Mouse (Mus musculus): Measurements from ENCODE around the gene Osgepl1. TPM values are rescaled to one million over a fixed set of nuclear protein-coding genes. Genes with fewer than 3 reads are reported as not detected.
"Not testable (repeated sequence)": the region's sequence is repeated elsewhere in the genome, so short reads cannot be mapped to it uniquely, and the experiment has no call there.

Gene Osgepl1
- polyA plus RNA-seq (2015; fragmentation: Nextera tagmentation; extraction: Ambion mirVana), result 22.4 and 23.8 TPM in 2 replicates

DNA sequence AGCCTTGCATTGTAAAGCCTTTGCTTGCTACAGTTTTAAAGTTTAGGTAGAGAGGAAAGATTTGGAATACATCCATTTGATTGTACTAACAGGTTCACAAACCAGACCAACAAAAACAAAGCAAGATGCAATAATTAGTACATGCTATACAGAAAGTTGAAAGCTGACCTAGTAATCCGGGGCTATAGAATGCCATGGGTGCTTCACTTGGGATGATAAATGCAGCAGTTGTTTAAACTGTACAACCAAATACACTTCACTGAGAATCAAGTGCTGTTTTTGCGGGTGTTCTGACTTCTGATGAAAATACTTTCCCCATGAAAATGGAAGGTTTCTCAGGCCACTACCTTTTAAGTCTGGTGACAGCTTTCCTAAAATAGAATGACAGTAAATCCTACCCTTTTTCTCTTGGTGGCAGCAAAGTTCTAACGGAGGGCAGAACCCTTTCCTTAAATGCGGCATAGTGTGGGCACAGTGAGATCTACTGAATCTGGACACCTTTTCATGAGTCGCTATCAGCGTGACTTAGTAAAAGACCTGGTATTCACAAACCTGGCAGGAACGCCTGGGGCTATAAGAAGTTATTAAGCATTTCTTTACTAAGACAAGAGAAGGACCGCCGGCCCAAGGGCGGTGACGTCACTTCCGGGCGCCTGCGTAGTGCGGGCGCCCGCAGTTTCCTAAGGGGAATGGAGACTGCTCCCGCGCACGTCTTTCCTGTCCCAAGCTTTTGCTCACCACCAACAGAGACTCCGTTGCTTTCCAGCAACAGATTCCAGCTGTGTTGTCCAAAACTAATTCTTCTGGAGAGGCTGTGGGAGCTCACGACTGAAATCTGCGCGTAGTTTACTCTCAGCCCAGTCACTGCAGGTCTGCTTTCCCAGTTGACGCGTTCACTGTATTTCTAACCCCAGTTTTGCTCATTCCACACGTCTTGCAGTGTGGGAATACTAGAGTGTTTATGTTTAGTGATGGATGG, at the start of gene Osgepl1:
Osgepl1 (plus strand) TSS at position 636 of the 979 bp plus-strand sequence.
- ATAC-seq (replicated peaks; ENCODE audit: low FRiP score, low read depth) (peak; percentile 97), DNase-seq (ENCODE audit: low spot score) (peak; percentile 91)
- Histone ChIP-seq H3K4me1 (replicated peaks; ENCODE audit: insufficient read depth, low read length) (no peaks in the 10 kb centered on the region), H3K9me3 (replicated peaks; ENCODE audit: low read length) (no peaks in the 10 kb centered on the region), H3K4me3 (replicated peaks; ENCODE audit: low read depth, low read length) (peak within 1 kb of the TSS; percentile 59), H3K36me3 (ENCODE audit: insufficient read depth, low read length) (no peaks in the 10 kb centered on the region), H3K27me3 (ENCODE audit: insufficient read depth, low read length) (no peaks in the 10 kb centered on the region), H3K4me2 (ENCODE audit: low read length) (peak within 1 kb of the TSS; percentile 69), H3K9ac (ENCODE audit: low read depth, low read length) (peak within 1 kb of the TSS; percentile 77), H3K27ac (peak within 1 kb of the TSS; percentile 87)
- WGBS, result 2% methylated on average over 27 of the region's 27 CpGs
- peak; percentile 39 for TF ChIP-seq CTCF (IDR thresholded peaks at IDR 0.05; ENCODE audit: low read depth)

DNA sequence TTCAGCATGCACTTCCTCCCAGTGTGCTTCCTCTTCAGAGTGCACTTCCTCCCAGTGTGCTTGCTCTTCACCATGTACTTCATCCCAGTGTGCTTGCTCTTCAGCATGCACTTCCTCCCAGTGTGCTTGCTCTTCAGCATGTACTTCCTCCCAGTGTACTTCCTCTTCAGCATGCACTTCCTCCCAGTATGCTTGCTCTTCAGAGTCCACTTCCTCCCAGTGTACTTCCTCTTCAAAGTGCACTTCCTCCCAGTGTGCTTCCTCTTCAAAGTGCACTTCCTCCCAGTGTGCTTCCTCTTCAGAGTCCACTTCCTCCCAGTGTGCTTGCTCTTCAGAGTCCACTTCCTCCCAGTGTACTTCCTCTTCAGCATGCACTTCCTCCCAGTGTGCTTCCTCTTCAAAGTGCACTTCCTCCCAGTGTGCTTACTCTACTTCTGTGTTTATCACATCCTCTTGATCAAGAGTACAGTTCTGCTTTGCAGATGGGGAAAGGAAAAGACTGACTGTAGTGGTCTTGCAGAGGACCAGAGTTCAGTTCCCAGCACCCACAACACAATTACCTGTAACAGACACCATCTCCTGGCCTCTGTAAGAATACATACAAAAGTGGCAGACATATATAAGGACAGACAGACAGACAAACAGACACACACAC, 48.3 kb upstream of the Osgepl1 start:
- not testable (repeated sequence) for ATAC-seq (replicated peaks; ENCODE audit: low FRiP score, low read depth); H3K27ac ChIP-seq; H3K27me3 ChIP-seq (ENCODE audit: insufficient read depth, low read length); H3K4me2 ChIP-seq (ENCODE audit: low read length); H3K9me3 ChIP-seq (replicated peaks; ENCODE audit: low read length); DNase-seq (ENCODE audit: low spot score); H3K36me3 ChIP-seq (ENCODE audit: insufficient read depth, low read length); H3K4me1 ChIP-seq (replicated peaks; ENCODE audit: insufficient read depth, low read length); H3K4me3 ChIP-seq (replicated peaks; ENCODE audit: low read depth, low read length); H3K9ac ChIP-seq (ENCODE audit: low read depth, low read length)

DNA sequence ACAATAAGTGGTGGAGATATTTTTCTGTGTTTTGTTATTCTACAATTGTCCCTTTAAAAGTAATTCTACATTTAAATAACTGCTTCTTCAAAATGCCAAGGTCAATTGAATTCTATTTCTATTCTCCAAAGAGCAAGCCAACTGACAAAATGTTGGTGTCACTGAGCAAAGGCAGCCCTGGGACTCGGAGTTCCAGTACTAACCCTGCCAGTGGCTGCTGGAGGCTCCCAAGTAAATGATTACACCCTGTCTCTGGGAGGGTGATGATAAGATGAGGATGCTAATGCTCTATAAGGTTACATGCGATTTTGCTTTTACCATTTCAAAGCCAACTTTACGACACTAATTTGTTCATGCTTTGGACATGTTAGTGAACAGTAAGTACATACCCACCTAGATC, 43.5 kb upstream of the Osgepl1 start:
- WGBS, result 84% methylated on average over 3 of the region's 3 CpGs

DNA sequence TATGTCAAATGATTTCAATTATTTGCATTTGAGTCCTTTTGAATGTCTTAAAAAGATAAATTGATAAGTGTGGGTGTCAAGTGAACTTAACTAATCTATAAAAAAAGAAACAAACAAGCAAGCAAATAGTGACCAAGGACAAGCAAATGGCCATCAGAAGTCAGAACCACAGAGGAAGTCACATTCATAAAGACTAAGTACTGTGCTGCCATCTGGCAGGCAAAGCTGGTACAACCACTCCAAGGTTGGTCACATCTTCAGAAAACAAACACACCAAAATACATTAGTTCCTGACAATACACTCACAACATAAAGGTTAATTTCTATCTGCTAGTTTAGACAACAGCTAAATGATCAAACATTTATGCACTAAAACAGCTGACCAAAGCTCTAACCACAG, 40.8 kb upstream of the Osgepl1 start:
- TF ChIP-seq CTCF (IDR thresholded peaks at IDR 0.05; ENCODE audit: low read depth), result peak; percentile 70
- Histone ChIP-seq H3K4me3 (replicated peaks; ENCODE audit: low read depth, low read length) (no peak overlapping the region), H3K9me3 (replicated peaks; ENCODE audit: low read length) (no peaks in the 10 kb centered on the region), H3K36me3 (ENCODE audit: insufficient read depth, low read length) (no peaks in the 10 kb centered on the region), H3K4me2 (ENCODE audit: low read length) (no peak overlapping the region), H3K27me3 (ENCODE audit: insufficient read depth, low read length) (no peaks in the 10 kb centered on the region), H3K27ac (no peak overlapping the region), H3K4me1 (replicated peaks; ENCODE audit: insufficient read depth, low read length) (no peaks in the 10 kb centered on the region), H3K9ac (ENCODE audit: low read depth, low read length) (no peak overlapping the region)
- DNase-seq (ENCODE audit: low spot score), result peak; percentile 73
- no peak for ATAC-seq (replicated peaks; ENCODE audit: low FRiP score, low read depth)

More for the DNA sequence above, 43.5 kb upstream of the Osgepl1 start:
- H3K9me3 ChIP-seq (replicated peaks; ENCODE audit: low read length), result no peaks in the 10 kb centered on the region
- no peak for ATAC-seq (replicated peaks; ENCODE audit: low FRiP score, low read depth)
- H3K36me3 ChIP-seq (ENCODE audit: insufficient read depth, low read length), result no peaks in the 10 kb centered on the region
- H3K27ac ChIP-seq, result no peak overlapping the region
- H3K4me1 ChIP-seq (replicated peaks; ENCODE audit: insufficient read depth, low read length), result no peaks in the 10 kb centered on the region
- H3K4me3 ChIP-seq (replicated peaks; ENCODE audit: low read depth, low read length), result no peak overlapping the region
- H3K9ac ChIP-seq (ENCODE audit: low read depth, low read length), result no peak overlapping the region
- no peak overlapping the region for H3K4me2 ChIP-seq (ENCODE audit: low read length)
- DNase-seq (ENCODE audit: low spot score), result no peak
- H3K27me3 ChIP-seq (ENCODE audit: insufficient read depth, low read length), result no peaks in the 10 kb centered on the region
- no peak for TF ChIP-seq CTCF (IDR thresholded peaks at IDR 0.05; ENCODE audit: low read depth)

DNA sequence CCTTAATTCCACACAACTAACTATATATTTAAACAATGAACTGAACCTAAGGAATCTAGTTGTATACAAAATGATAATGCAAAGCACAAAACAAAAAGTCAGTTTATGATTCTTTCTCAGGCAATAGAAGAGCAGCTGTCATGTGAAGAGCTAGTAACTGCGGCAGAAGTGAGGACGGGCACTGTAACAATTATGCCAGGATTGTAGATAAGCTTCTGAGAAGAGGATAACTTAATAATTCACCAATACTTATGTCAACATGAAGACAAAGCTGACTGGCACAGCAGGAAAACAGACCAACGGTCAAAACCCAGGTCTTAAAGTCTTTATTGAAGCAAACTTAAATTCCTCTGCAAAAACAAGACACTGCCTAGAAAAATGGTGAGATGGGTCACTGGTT, 22.2 kb upstream of the Osgepl1 start:
- H3K4me1 ChIP-seq (replicated peaks; ENCODE audit: insufficient read depth, low read length), result no peaks in the 10 kb centered on the region
- no peak overlapping the region for H3K4me3 ChIP-seq (replicated peaks; ENCODE audit: low read depth, low read length)
- no peaks in the 10 kb centered on the region for H3K27me3 ChIP-seq (ENCODE audit: insufficient read depth, low read length)
- no peak overlapping the region for H3K27ac ChIP-seq
- H3K4me2 ChIP-seq (ENCODE audit: low read length), result no peak overlapping the region
- WGBS, result 71% methylated on average over 3 of the region's 3 CpGs
- DNase-seq (ENCODE audit: low spot score) (no peak), ATAC-seq (replicated peaks; ENCODE audit: low FRiP score, low read depth) (no peak)
- TF ChIP-seq CTCF (IDR thresholded peaks at IDR 0.05; ENCODE audit: low read depth), result no peak
- no peaks in the 10 kb centered on the region for H3K36me3 ChIP-seq (ENCODE audit: insufficient read depth, low read length)
- H3K9ac ChIP-seq (ENCODE audit: low read depth, low read length), result no peak overlapping the region
- H3K9me3 ChIP-seq (replicated peaks; ENCODE audit: low read length), result no peaks in the 10 kb centered on the region

DNA sequence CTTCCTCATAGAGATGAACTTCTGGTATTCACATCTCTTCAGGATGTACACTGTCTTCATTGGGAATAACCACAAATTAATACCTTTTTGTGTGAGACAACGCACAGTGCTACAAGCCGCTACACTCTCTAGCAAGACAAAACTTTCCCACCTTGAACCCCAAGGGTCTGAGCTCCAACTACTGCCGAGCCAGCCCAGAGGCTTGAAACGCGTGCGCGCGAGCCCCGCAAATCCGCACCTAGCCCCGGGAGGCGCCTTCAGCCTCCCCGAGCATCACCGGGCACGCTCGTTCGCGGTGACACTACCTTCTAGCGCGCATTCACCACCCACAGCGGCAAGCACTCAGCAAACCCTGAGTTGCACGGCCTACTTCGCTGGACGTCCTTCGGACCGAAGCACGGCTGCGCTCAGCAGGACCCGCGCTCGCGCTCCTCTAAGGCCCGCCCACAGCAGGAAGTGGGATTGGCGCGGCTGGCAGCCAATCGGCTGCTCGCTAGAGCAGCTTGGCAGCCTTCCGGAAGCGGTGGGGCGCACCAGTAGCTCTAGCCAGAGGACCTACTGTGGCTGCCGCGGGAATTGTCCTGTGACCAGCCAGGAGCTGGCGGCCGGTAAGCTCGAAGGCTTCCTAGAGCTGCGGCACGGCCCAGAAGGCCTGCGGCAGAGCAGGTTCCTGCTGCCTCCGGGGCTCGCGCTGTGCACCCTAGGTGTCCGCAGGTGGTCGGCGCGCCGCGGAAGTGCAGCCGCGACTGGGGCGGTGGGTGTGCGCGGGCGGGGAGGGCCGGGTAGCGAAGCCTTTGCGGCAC, 16.6 kb upstream of the Osgepl1 start, which contains the start of the genes Pms1, Ormdl1 and Gm28778:
Pms1 (minus strand) TSS at position 438 of the 803 bp plus-strand sequence.
Ormdl1 (plus strand) TSS at position 515 of the 803 bp plus-strand sequence.
Gm28778 (plus strand) TSS at position 531 of the 803 bp plus-strand sequence.
- Histone ChIP-seq H3K9me3 (replicated peaks; ENCODE audit: low read length) (no peaks in the 10 kb centered on the region), H3K27ac (peak within 1 kb of the TSS; percentile 91), H3K4me2 (ENCODE audit: low read length) (peak within 1 kb of the TSS; percentile 91), H3K36me3 (ENCODE audit: insufficient read depth, low read length) (no peaks in the 10 kb centered on the region), H3K4me3 (replicated peaks; ENCODE audit: low read depth, low read length) (peak within 1 kb of the TSS; percentile 84), H3K9ac (ENCODE audit: low read depth, low read length) (peak within 1 kb of the TSS; percentile 83), H3K4me1 (replicated peaks; ENCODE audit: insufficient read depth, low read length) (no peaks in the 10 kb centered on the region), H3K27me3 (ENCODE audit: insufficient read depth, low read length) (no peaks in the 10 kb centered on the region)
- no peak; the same call in 1 of the 2 replicates for TF ChIP-seq CTCF (IDR thresholded peaks at IDR 0.05; ENCODE audit: low read depth)
- ATAC-seq (replicated peaks; ENCODE audit: low FRiP score, low read depth) (peak; percentile 100), DNase-seq (ENCODE audit: low spot score) (peak; percentile 96)
- under 1% methylated on average over 65 of the region's 66 CpGs for WGBS
